Mouse (Mus musculus) hindbrain, embryonic 12.5 days (tissue): ENCODE data around the gene Fbxl2. TPM values are rescaled to one million over a fixed set of nuclear protein-coding genes. Genes with fewer than 3 reads are reported as not detected.

Experiments
- ATAC-seq: fragments of 200-750 bp; cut with Nextera tagmentation; 2 replicates; pipeline ENCODE4 v1.8.0; 2017; ENCODE audit warnings: moderate TSS enrichment; ENCODE audit not compliant: low FRiP score
- H3K27ac ChIP-seq: fragments of 300-500 bp; sonication (generic); 2 replicates; pipeline ENCODE4 v1.5.1; 2016; ENCODE audit warnings: mild to moderate bottlenecking
- H3K27me3 ChIP-seq: fragments of 300-500 bp; sonication (generic); 2 replicates; pipeline ENCODE4 v1.6.1; 2016; ENCODE audit warnings: mild to moderate bottlenecking
- H3K36me3 ChIP-seq: fragments of 300-500 bp; sonication (generic); 2 replicates; pipeline ENCODE4 v1.6.1; 2016; ENCODE audit warnings: mild to moderate bottlenecking
- H3K4me1 ChIP-seq: fragments of 300-500 bp; sonication (generic); 2 replicates; pipeline ENCODE4 v1.6.1; 2016
- H3K4me2 ChIP-seq: fragments of 300-500 bp; sonication (generic); replicated peaks from 2 replicates; pipeline ENCODE4 v1.6.1; 2016; ENCODE audit warnings: mild to moderate bottlenecking
- H3K4me3 ChIP-seq: fragments of 300-500 bp; sonication (generic); 2 replicates; pipeline ENCODE4 v1.5.1; 2016; ENCODE audit warnings: mild to moderate bottlenecking
- H3K9ac ChIP-seq: fragments of 300-500 bp; sonication (generic); 2 replicates; pipeline ENCODE4 v1.6.1; 2016; ENCODE audit warnings: mild to moderate bottlenecking, moderate library complexity
- H3K9me3 ChIP-seq: fragments of 300-500 bp; sonication (generic); replicated peaks from 2 replicates; pipeline ENCODE4 v1.6.1; 2016; ENCODE audit warnings: mild to moderate bottlenecking
- WGBS: fragments of 180-500 bp; shearing (Covaris S2); methylation state at CpG from one replicate; pipeline ENCODE4 v1.1.7; 2016; 5-methylcytosine and 5-hydroxymethylcytosine counted together
- polyA plus RNA-seq: library from polyadenylated mRNA; unstranded; fragments of >200 nt; fragmentation: Nextera tagmentation; extraction: Ambion mirVana; gene quantifications from 2 replicates; pipeline ENCODE4 v1.2.1, GENCODE M21; 2016

The Fbxl2 gene
- polyA plus RNA-seq, 1 experiment from 2014 or later, result 13.0 TPM

DNA sequence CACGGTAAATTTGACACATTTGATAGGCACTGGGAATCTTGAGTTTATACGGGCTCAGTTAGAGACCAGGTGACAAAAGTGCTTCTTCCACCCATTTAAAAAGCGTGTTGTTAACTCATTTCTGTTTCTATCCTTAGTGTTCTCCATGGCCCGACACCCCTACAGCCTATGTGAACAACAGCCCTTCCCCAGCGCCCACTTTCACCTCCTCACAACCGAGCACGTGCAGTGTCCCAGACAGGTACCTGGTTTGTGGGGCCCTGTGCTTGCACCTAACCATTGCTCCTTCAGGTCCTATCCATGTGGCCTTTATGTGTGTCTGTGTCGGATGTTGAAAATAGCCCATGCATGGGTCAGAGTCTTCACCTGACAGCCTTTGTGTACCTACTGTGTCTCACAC is 81.6 kb downstream of the Fbxl2 start:
- H3K4me2 ChIP-seq, result no peak overlapping the region
- no peaks in the 10 kb centered on the region for H3K4me1 ChIP-seq
- no peak for ATAC-seq
- H3K36me3 ChIP-seq, result peaks cover 82% of the 10 kb centered on the region
- no peak overlapping the region for H3K27ac ChIP-seq
- no peak overlapping the region for H3K9ac ChIP-seq
- no peaks in the 10 kb centered on the region for H3K9me3 ChIP-seq
- H3K4me3 ChIP-seq, result no peak overlapping the region
- 96% methylated on average over 8 of the region's 8 CpGs for WGBS
- no peaks in the 10 kb centered on the region for H3K27me3 ChIP-seq

DNA sequence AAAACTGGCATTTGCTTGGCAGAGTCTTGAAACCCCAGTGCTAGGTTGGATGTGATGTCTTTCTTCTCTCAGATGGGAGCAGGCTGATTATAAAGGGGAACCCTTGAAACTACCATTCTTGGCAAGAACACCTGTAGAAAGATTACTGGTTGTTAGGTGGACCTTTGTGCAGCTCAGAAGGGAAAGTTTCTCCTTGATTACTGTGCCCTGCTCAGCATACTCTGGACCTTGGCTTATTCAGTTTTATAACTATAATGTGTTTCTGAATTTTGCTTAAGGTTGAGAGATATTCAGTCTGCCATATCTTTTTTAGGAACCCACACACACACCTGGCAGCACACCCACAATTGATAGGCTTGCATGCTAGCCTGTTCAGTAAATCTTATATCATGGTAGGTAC is 82.3 kb downstream of the Fbxl2 start:
- Histone ChIP-seq H3K4me1 (no peaks in the 10 kb centered on the region), H3K9me3 (no peaks in the 10 kb centered on the region), H3K27me3 (no peaks in the 10 kb centered on the region), H3K36me3 (peaks cover 82% of the 10 kb centered on the region), H3K27ac (no peak overlapping the region), H3K4me2 (no peak overlapping the region), H3K4me3 (no peak overlapping the region), H3K9ac (no peak overlapping the region)
- ATAC-seq, result no peak

DNA sequence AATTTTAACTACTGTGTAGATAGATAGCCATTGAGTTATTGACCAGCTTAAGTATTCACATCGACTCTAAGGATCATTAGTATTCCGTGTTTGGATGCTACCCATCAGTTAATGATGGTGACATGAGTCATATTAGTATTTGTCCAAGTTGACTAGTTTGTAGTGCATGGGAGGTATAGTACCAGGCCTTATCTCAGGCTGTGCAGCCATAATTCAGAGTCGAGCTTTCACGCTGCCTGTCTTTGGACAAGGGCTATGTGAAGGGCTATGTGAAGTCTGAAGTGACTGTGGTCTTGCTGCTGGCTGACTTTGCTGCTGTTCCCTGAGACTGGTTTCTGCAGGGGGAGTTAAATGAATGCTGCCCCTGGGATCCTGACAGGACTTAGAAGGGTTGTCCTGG is 88.2 kb downstream of the Fbxl2 start:
- no peak overlapping the region for H3K27ac ChIP-seq
- ATAC-seq, result no peak
- no peaks in the 10 kb centered on the region for H3K4me1 ChIP-seq
- H3K9ac ChIP-seq, result no peak overlapping the region
- no peaks in the 10 kb centered on the region for H3K9me3 ChIP-seq
- H3K4me3 ChIP-seq, result no peak overlapping the region
- H3K36me3 ChIP-seq, result peaks cover 57% of the 10 kb centered on the region
- WGBS, result 96% methylated on average over 4 of the region's 4 CpGs
- H3K4me2 ChIP-seq, result no peak overlapping the region
- no peaks in the 10 kb centered on the region for H3K27me3 ChIP-seq

DNA sequence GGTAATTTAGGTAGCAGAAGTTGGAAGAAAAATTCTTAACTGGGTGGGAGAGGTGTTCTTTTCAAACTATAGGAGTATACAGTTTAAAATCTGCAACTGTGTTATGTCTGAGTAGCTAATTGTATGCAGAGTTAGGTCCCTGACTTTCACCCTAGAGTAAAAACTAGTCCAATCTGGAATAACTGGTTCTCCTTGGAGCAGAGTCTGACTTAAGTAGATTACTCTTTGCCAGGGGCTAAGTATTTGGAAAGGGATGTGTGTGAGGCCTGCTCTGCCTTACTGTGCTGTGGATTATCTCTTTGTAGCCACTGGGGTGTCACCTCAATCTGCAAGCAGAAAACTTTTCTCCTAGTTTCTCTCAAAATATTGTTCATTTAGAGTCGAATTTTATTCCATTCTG is 98.8 kb downstream of the Fbxl2 start:
- Histone ChIP-seq H3K4me3 (no peak overlapping the region), H3K9me3 (no peaks in the 10 kb centered on the region), H3K27ac (no peak overlapping the region), H3K9ac (no peak overlapping the region), H3K36me3 (peaks cover 35% of the 10 kb centered on the region), H3K4me1 (no peaks in the 10 kb centered on the region), H3K4me2 (no peak overlapping the region), H3K27me3 (no peaks in the 10 kb centered on the region)
- ATAC-seq, result no peak
- WGBS, result 92% methylated on average over 1 of the region's 1 CpGs

DNA sequence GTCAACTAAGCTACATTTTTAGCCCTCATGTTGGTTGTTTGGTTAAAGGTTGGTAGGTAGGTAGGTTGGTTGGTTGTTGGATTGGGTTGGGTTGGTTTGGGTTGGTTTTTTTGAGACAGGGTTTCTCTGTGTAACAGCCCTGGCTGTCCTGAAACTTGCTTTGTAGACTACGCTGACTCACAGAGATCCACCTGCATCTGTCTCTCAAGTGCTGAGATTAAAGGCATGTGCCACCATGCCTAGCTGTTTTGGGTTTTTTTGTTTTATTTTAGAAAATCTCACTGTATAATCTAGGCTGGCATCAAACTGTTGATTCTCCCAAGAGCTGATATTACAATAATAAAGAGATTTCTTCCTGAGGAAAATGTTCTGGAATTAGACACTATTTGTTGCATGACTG is 102.6 kb downstream of the Fbxl2 start:
- Histone ChIP-seq H3K9me3 (no peaks in the 10 kb centered on the region), H3K27me3 (no peaks in the 10 kb centered on the region), H3K4me1 (no peaks in the 10 kb centered on the region), H3K27ac (no peak overlapping the region), H3K36me3 (peaks cover 25% of the 10 kb centered on the region), H3K9ac (no peak overlapping the region), H3K4me3 (no peak overlapping the region), H3K4me2 (no peak overlapping the region)
- ATAC-seq, result no peak
- WGBS, result 96% methylated on average over 1 of the region's 1 CpGs

DNA sequence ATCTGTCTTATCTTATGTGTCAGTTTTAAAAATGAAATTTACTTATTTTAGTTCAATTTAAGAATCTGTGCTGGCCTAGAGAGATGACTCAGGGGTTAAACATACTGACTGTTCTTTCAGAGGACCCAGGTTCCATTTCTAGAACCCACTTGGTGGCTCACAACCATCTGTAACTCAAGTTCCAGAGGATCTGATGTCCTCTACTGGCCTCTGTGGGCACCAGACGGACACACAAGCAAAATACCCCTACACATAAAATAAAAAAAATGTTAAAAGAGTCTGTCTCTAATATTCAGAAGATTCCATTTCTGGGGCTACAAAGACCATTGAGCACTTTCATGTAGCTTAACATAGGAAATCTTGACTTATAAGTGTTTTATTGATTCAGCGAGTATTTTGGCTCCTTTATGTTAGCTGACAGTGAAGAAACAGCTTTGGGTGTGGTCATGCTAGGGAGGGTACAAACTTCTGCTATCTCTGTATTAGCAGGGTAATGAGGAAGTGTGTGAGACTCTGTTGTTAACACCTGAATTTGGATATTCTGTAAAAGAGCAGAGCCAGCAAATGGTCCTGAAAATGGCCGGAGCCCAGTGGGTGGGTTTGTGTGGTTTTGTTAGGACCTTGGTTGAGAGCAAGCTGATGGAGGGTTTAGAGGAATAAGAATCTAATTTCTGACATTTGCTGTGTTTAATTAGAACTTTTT is 104.7 kb downstream of the Fbxl2 start:
- 94% methylated on average over 3 of the region's 3 CpGs for WGBS

DNA sequence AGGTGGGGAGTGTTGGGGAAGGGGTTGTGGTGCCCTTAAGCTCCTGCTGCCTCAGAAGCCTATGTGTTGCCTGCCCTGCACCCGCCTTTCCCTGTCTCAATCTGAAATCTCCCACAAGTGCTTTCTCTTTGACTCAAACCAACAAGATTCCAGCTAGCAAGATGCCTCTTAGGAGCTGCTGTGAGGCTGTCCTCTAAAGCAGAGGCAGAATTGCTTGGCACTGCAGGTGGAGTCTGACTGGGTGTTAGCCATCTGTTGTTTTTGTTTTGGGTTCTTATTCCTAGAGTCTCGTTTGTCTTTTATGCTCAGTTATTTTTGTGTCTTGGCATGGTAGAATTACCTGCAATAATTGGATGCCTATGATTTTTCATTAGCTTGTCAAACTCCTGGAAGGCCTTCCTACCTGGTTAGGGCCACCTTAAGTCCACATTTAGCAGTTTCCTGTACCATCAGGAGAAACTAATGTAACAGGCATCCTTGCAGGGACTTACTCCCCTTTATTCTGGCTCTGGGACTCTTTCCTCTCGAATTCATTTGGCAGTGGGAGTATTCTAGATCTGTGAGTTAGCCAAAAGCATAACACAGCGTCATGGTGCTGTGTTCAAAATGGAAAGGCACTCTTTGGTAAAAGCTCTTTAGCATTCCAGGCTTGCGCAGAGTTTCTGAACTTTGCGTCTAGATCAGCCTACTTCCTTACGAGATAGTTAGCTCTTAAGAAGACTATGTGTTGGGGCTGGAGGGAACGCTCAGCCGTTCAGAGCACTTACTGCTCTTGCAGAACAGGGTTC is 106.7 kb downstream of the Fbxl2 start:
- no peaks in the 10 kb centered on the region for H3K36me3 ChIP-seq
- no peaks in the 10 kb centered on the region for H3K27me3 ChIP-seq
- no peaks in the 10 kb centered on the region for H3K9me3 ChIP-seq
- no peak for ATAC-seq
- no peak overlapping the region for H3K4me3 ChIP-seq
- no peak overlapping the region for H3K4me2 ChIP-seq
- 90% methylated on average over 9 of the region's 9 CpGs for WGBS
- H3K27ac ChIP-seq, result no peak overlapping the region
- H3K4me1 ChIP-seq, result no peaks in the 10 kb centered on the region; the same call in 1 of the 2 replicates
- H3K9ac ChIP-seq, result no peak overlapping the region

More for the DNA sequence above, 104.7 kb downstream of the Fbxl2 start:
- H3K4me2 ChIP-seq, result no peak overlapping the region
- H3K9ac ChIP-seq, result no peak overlapping the region
- H3K27me3 ChIP-seq, result no peaks in the 10 kb centered on the region
- no peaks in the 10 kb centered on the region for H3K4me1 ChIP-seq
- peaks cover 8% of the 10 kb centered on the region for H3K36me3 ChIP-seq
- no peak overlapping the region for H3K27ac ChIP-seq
- no peak for ATAC-seq
- no peaks in the 10 kb centered on the region for H3K9me3 ChIP-seq
- no peak overlapping the region for H3K4me3 ChIP-seq

DNA sequence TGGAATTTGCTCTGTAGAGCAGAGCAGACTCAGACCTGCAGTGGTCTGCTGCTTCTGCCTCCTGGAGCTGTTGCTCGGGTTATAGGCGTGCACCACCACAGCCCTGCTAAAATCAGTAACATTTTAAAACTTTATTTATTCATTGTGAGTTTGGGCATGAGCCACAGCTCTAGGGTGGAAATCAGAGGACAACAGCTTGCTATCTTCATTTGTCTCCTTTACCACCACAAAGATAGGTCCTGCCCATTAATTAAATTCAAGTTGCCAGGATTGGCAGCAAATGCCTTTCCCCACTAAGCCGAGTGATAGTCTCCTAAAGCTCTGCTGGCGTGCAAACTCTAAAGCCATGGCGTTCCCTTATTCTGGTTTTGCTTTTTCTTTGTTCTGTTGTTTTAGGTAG is 110.4 kb downstream of the Fbxl2 start:
- peaks cover 18% of the 10 kb centered on the region for H3K4me1 ChIP-seq
- H3K27me3 ChIP-seq, result no peaks in the 10 kb centered on the region
- no peak overlapping the region for H3K27ac ChIP-seq
- H3K9me3 ChIP-seq, result no peaks in the 10 kb centered on the region
- ATAC-seq, result no peak
- 78% methylated on average over 5 of the region's 5 CpGs for WGBS
- no peaks in the 10 kb centered on the region for H3K36me3 ChIP-seq
- no peak overlapping the region for H3K9ac ChIP-seq
- no peak overlapping the region for H3K4me2 ChIP-seq
- no peak overlapping the region for H3K4me3 ChIP-seq

DNA sequence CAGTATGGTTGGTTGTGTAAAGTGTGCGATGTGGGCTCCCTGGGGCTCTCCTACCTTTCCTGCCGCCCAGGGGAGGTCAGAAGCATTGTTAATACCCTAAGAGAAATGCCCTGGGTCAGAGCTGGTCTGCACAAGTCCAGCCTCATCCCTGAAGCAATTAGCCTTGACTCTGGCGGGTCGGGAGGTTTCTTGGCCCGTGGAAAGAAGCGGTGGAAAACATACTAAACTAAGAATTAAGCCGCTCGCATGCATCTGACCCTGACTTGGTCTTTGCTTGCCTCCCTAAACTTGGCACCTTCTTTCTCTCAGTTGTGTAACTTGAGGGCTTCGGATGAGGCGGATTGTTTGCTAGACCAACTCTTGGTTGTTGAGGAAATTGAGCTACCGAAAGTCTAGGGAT is 113.5 kb downstream of the Fbxl2 start:
- H3K9me3 ChIP-seq, result no peaks in the 10 kb centered on the region
- peak overlapping the region; percentile 77 for H3K4me2 ChIP-seq
- H3K27ac ChIP-seq, result 0 out of 2 replicates have a peak overlapping the region, but pooled peaks have one; percentile 93
- H3K4me3 ChIP-seq, result peak overlapping the region; percentile 99
- WGBS, result 32% methylated on average over 11 of the region's 11 CpGs
- no peaks in the 10 kb centered on the region for H3K27me3 ChIP-seq
- peaks cover 21% of the 10 kb centered on the region for H3K4me1 ChIP-seq
- no peak for ATAC-seq
- no peaks in the 10 kb centered on the region for H3K36me3 ChIP-seq
- peak overlapping the region; percentile 96 for H3K9ac ChIP-seq

DNA sequence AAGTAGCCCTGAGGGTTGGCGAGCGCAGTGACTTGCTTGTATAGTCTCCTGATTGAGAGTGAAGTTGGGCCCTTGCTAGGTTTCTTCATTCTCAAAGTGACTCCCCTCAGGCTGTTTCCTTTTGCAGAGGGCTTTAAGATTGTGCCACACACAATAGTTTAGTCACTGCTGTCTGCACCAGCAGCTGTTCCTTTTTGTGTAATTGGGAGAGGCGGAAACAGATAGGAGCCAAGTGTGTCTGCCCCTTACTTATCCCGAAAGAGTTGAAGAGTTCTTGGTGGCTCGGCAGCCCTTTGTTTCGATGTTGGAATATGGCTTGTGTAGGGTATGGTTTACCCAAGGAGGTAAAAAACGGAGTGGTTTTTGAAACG is 113.9 kb downstream of the Fbxl2 start:
- WGBS, result 2% methylated on average over 8 of the region's 8 CpGs
- peaks cover 21% of the 10 kb centered on the region for H3K4me1 ChIP-seq

DNA sequence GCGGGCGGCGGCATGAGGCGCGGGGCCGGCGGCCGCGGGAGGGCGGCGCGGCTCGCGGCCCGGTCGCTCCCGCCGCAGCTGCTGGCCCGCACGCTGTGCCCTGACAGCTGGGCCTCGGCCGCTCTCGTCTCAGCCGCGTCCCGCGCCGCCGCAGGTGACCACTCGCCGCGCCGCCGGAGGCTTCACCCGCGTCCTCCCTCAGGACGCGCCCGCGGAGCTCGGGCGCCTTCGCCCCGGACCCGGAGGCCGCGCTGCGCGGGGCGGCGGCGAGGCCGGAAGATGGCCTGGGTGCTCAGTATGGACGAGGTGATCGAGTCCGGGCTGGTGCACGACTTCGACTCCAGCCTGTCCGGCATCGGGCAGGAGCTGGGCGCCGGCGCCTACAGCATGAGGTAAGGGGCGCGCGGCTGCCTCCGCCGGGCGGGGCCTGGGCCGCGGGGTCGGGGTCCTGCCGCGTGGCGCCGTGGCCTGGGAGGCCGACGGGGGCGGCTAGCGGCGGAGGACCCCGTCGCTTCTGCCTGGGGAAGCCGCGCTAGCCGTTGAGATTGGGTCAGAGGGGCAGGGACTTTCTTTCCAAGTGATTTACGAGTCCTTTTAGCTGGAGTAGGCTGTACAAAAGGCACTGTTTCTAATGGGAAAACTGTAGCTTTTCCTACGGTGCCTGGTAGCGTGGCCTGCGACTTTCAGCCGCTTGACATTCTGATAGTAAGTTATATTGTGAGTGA is 114.5 kb downstream of the Fbxl2 start:
- peak; percentile 27 for ATAC-seq
- WGBS, result under 1% methylated on average over 63 of the region's 91 CpGs
- H3K4me1 ChIP-seq, result peaks cover 21% of the 10 kb centered on the region

More for the DNA sequence above, 113.9 kb downstream of the Fbxl2 start:
- H3K4me2 ChIP-seq, result peak overlapping the region; percentile 77
- no peaks in the 10 kb centered on the region for H3K36me3 ChIP-seq
- peak overlapping the region; percentile 93 for H3K27ac ChIP-seq
- H3K9me3 ChIP-seq, result no peaks in the 10 kb centered on the region
- no peaks in the 10 kb centered on the region for H3K27me3 ChIP-seq
- peak overlapping the region; percentile 96 for H3K9ac ChIP-seq
- ATAC-seq, result no peak
- peak overlapping the region; percentile 99 for H3K4me3 ChIP-seq

More for the DNA sequence above, 114.5 kb downstream of the Fbxl2 start:
- Histone ChIP-seq H3K36me3 (no peaks in the 10 kb centered on the region), H3K4me2 (peak overlapping the region; percentile 77), H3K27me3 (no peaks in the 10 kb centered on the region), H3K27ac (peak overlapping the region; percentile 93), H3K4me3 (peak overlapping the region; percentile 99), H3K9ac (peak overlapping the region; percentile 96), H3K9me3 (no peaks in the 10 kb centered on the region)
